Mouse (Mus musculus): ENCODE measurements around the gene Fem1b. TPM values are rescaled to one million over a fixed set of nuclear protein-coding genes. Genes with fewer than 3 reads are reported as not detected.
"Not testable (repeated sequence)": the region's sequence is repeated elsewhere in the genome, so short reads cannot be mapped to it uniquely, and the experiment has no call there.

Fem1b gene
- total RNA-seq (2015), result 28.2 and 31.4 TPM in 2 replicates
- 46.9 and 54.6 TPM in 2 replicates for total RNA-seq (2017)

GRCm38 (mm10) chr9:62811516-62812121 is at the start of gene Fem1b:
Gene Fem1b (minus strand): TSS chr9:62811934.
- peak; percentile 91 for ATAC-seq (replicated peaks; ENCODE audit: poor library complexity)

- no peak for ATAC-seq (replicated peaks; ENCODE audit: poor library complexity)
Observed at GRCm38 (mm10) chr9:62860866-62861265, 49.1 kb upstream of the Fem1b start.

DNA sequence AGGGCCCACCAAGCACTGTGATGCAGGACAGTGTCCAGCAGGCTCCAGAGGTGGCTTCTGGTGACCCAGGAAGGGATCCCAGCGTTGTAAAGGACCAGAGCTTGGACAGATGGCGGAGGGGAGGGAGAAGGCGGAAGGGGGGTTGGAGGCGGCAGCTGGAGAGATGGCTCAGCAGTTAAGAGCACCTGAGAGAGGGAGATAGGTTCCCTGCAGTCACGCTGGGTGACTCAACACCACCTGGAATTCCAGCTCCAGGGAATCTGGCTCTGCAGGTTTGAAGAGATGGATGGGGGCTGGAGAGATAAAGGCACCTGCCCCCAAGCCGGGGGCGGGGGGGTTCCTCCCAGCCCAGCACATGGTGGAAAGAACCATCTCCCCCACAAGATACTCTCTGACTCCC is 48.4 kb upstream of the Fem1b start:
- ATAC-seq (replicated peaks; ENCODE audit: poor library complexity), result not testable (repeated sequence)

GRCm38 (mm10) chr9:62858266-62859019 is 46.7 kb upstream of the Fem1b start:
- ATAC-seq (replicated peaks; ENCODE audit: poor library complexity), result no peak

DNA sequence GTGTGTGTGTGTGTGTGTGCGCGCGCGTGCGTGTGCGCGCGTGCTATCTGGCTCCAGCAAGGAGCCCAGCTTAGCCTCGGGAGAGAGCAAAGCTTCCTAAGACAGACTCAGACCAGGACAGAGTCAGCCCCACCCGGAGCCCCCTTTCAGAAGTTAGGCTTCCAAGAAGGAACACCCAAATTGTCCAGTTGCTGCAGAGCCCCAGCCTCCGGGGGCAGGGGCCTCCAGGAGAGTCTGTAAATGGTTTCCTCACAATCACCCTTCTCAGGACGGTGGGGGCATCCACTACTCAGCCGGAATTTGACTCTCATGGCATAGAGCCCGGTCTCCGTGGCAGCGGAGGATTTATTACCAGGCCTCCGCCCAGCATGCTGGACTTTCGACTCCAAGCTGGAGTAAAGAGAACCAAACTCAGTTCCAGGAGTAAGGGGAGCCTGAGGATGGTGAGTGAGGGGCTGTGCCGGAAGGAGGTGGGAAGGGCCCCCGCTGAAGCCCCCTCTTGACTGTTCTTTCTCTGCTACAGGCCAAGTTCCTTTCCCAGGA is 46.1 kb upstream of the Fem1b start, which contains the start of gene Calml4:
Calml4 (plus strand) TSS at position 362 of the 543 bp plus-strand sequence.
- peak; percentile 56 for ATAC-seq (replicated peaks; ENCODE audit: poor library complexity)

DNA sequence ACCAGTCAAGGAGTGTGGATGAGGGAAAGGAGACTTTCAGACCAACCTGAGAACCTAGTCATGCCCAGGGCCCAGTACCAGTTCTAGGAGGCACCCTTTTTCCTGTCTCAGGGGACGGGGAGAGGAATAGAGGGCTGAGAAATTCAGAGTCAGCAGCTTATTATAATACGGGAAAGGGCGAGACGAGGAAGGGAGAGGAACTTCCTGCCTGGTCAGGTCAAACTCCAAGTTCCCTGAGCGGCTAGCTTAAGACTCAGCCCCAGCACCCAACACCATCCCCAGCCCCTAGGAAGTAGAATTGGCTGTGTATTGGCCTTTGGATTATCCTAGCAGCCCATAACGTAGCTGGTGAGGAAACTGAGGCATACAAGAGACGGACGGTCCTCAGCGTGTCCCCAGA is 45.5 kb upstream of the Fem1b start:
- peak; percentile 22 for ATAC-seq (replicated peaks; ENCODE audit: poor library complexity)

GRCm38 (mm10) chr9:62854483-62854882 is 42.7 kb upstream of the Fem1b start:
- no peak for ATAC-seq (replicated peaks; ENCODE audit: poor library complexity)

- ATAC-seq (replicated peaks; ENCODE audit: poor library complexity), result no peak
Observed at GRCm38 (mm10) chr9:62851571-62851970, 39.8 kb upstream of the Fem1b start.

GRCm38 (mm10) chr9:62848641-62849040 is 36.9 kb upstream of the Fem1b start:
- ATAC-seq (replicated peaks; ENCODE audit: poor library complexity), result no peak

DNA sequence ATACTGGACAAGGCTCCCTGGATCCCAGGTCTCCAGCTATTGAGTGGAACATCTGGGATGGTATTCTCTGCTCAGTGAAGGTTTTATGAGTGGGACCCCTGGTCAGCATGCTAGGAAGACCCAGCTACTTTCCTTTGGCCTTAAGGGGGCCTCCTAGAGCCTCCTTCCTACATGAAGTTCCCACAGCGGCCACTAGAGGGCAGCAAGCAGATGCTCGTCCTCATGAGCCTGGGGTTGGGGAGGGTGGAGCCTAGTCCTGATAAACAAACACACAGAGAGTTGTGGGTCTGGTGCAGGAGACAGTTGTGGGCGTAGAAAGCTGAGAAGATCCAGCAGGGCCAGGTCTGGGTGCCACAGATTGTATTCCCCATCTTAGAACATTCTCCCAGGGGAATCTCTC is 36.0 kb upstream of the Fem1b start:
- peak; percentile 98 for ATAC-seq (replicated peaks; ENCODE audit: poor library complexity)

- ATAC-seq (replicated peaks; ENCODE audit: poor library complexity), result no peak
Observed at GRCm38 (mm10) chr9:62844461-62844860, 32.7 kb upstream of the Fem1b start.

DNA sequence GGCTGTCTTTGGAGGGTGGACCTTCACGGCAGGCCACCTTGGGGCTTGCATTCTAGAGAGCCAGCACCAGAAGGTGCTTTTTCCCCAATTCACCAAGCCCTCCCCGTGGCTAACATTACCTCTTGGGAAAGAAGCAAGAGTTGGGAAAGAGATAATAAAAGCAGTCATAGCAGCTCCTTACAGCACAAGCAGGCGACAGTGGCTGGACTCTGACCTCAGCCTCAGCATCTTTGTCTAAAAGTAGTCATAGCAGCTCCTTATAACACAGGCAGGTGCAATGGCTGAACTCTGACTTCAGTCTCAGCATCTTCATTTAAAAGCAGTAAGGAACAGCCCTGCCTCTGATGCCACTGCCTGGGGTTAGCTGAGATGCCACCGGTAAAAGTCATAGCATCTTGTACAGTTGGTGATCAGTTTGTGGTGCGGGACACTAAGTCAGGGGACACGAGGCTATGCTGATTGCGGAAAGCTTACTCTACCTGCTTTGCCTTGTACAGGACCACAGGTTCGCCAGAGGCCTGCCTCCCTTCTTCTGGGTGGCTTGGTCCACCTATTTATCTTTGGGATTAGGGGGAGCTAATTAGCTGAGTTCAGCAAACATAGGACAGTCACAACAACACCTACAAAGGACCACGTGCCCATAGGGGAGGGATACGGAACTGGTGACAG is 31.8 kb upstream of the Fem1b start:
- ATAC-seq (replicated peaks; ENCODE audit: poor library complexity), result no peak

- ATAC-seq (replicated peaks; ENCODE audit: poor library complexity), result 0 out of 2 replicates have a peak, but pooled peaks have one; percentile 6
Observed at GRCm38 (mm10) chr9:62839172-62839770, 27.5 kb upstream of the Fem1b start.

GRCm38 (mm10) chr9:62838506-62839171 is 26.9 kb upstream of the Fem1b start, which contains the start of gene Cln6:
Gene Cln6 (plus strand): TSS chr9:62838785.
- peak; percentile 97 for ATAC-seq (replicated peaks; ENCODE audit: poor library complexity)

DNA sequence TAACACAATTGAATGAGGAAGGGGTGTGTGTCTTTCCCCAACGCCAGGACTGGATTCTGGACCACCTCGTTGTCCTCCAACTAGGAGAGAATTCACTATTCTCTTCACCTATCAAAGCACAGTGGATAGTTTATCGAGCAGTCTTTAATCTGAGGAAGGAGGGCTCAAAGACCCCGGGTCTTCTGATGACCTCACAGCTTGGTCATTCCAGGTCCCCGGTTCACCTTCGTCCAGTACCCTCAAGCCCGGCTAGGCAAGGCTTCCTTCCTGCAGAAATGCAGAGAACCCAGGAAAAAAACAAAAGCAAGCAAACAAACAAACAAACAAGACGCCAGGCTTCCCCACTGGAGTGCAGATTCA is 26.4 kb upstream of the Fem1b start:
- no peak for ATAC-seq (replicated peaks; ENCODE audit: poor library complexity)

- no peak for ATAC-seq (replicated peaks; ENCODE audit: poor library complexity)
Observed at GRCm38 (mm10) chr9:62837611-62838010, 25.9 kb upstream of the Fem1b start.

GRCm38 (mm10) chr9:62835705-62836446 is 24.1 kb upstream of the Fem1b start:
- no peak for ATAC-seq (replicated peaks; ENCODE audit: poor library complexity)

DNA sequence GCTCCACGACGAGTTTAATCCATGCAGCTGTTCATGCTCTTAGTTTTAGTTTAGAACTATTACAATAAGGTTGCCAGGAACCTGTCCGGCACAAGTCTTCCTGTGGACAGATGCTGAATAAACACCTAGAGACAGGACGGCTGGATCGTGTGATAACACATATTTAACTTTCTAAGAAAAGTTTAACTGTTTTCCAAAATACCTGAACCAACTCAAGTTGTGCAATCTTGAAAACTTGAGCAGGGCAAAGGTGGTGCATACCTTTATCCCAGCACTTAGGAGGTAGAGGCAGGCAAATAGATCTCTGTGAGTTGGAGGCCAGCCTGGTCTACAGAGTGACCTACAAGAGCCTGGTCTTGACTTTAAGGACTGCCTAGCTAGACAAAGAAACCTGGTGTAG is 23.2 kb upstream of the Fem1b start:
- no peak for ATAC-seq (replicated peaks; ENCODE audit: poor library complexity)

DNA sequence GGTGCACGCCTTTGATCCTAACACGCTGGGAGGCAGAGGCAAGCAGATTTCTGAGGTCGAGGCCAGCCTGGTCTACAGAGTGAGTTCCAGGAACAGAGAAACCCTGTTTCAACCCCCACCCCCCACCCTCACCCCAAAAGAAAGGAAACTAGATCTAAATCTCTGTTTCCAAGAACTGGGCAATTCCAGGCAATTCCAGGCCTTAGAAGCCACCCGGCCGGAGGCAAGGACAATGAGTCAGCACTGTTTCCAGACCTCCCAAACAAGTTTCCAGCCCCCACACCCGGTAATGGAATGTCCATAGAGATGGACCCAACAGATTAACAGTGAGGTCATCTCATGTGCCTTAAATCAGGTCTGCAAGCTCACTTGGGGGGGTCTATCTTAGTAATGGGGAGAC is 18.1 kb upstream of the Fem1b start:
- no peak for ATAC-seq (replicated peaks; ENCODE audit: poor library complexity)

GRCm38 (mm10) chr9:62828662-62829086 is 16.9 kb upstream of the Fem1b start:
- peak; percentile 98 for ATAC-seq (replicated peaks; ENCODE audit: poor library complexity)

Measured in megakaryocyte progenitor cell, adult 5-6 weeks (primary cell).